Mouse (Mus musculus) cerebellum, adult 2 months (tissue): ENCODE measurements around the gene Apobec3. TPM values are rescaled to one million over a fixed set of nuclear protein-coding genes. Genes with fewer than 3 reads are reported as not detected.
A peak's percentile ranks its signal among the peaks of the same experiment; 100 is the strongest.
"Not testable (repeated sequence)": the region's sequence is repeated elsewhere in the genome, so short reads cannot be mapped to it uniquely, and the experiment has no call there.

Experiments
- DNase-seq, 2 experiments: peaks; one replicate each; pipeline ENCODE4 v3.0.0; 2021
- H3K27ac ChIP-seq: fragments of 200-500 bp; 2 replicates; pipeline ENCODE4 v1.5.1; 2012; ENCODE audit warnings: low read length, control low read depth, inconsistent platforms; ENCODE audit not compliant: insufficient read depth
- H3K27me3 ChIP-seq: fragments of 200-500 bp; 2 replicates; pipeline ENCODE4 v1.6.1; 2012; ENCODE audit warnings: inconsistent platforms, mild to moderate bottlenecking, low read length, moderate library complexity; ENCODE audit not compliant: control insufficient read depth, insufficient read depth
- H3K4me1 ChIP-seq: fragments of 200-500 bp; 2 replicates; pipeline ENCODE4 v1.6.1; 2011; ENCODE audit warnings: low read length; ENCODE audit not compliant: control insufficient read depth, insufficient read depth
- H3K4me3 ChIP-seq: fragments of 200-500 bp; replicated peaks from 2 replicates; pipeline ENCODE3; 2011; ENCODE audit warnings: mild to moderate bottlenecking, low read depth, low read length, control low read depth; ENCODE audit not compliant: insufficient read depth
- CTCF ChIP-seq: fragments of 200-500 bp; IDR thresholded peaks from 2 replicates; pipeline ENCODE4 v1.5.1; 2011; ENCODE audit warnings: low read depth, mild to moderate bottlenecking, control low read depth, low read length, moderate library complexity, borderline replicate concordance; ENCODE audit not compliant: insufficient read depth
- POLR2A ChIP-seq: fragments of 200-500 bp; IDR thresholded peaks from 2 replicates; pipeline ENCODE4 v1.6.1; 2011; ENCODE audit warnings: low read length, control low read depth, borderline replicate concordance; ENCODE audit not compliant: insufficient read depth
- WGBS: fragments of 180-500 bp; shearing (Covaris S2); methylation state at CpG from one replicate; pipeline ENCODE4 v1.1.7; 2018; 5-methylcytosine and 5-hydroxymethylcytosine counted together
- polyA plus RNA-seq: library from polyadenylated mRNA; depleted of rRNA; stranded (reverse); fragments of >200 nt; gene quantifications from 2 replicates; pipeline ENCODE4 v1.2.3, GENCODE M21; 2012

Gene Apobec3
- polyA plus RNA-seq, 1 experiment: 3.6 TPM

GRCm38 (mm10) chr15:79906855-79907254, 15.4 kb downstream of the Apobec3 start:
- WGBS: 69% methylated on average over 14 of the region's 14 CpGs
- no peaks in the 10 kb centered on the region for H3K27me3 ChIP-seq
- no peak overlapping the region for H3K4me3 ChIP-seq
- DNase-seq: no peak
- no peaks in the 10 kb centered on the region for H3K4me1 ChIP-seq
- TF ChIP-seq CTCF (no peak), POLR2A (no peak)
- no peak overlapping the region for H3K27ac ChIP-seq

- H3K27me3 ChIP-seq, DNase-seq, H3K4me1 ChIP-seq, H3K27ac ChIP-seq, H3K4me3 ChIP-seq: not testable (repeated sequence)
- 86% methylated on average over 3 of the region's 3 CpGs for WGBS
These were observed 17.5 kb downstream of the Apobec3 start for GRCm38 (mm10) chr15:79909006-79909405.

- H3K4me1 ChIP-seq: peaks cover 14% of the 10 kb centered on the region
- not testable (repeated sequence) for H3K4me3 ChIP-seq, H3K27me3 ChIP-seq, H3K27ac ChIP-seq, DNase-seq
- 89% methylated on average over 1 of the region's 1 CpGs for WGBS
These were observed 19.4 kb downstream of the Apobec3 start for GRCm38 (mm10) chr15:79910812-79911211.

- no peak overlapping the region for H3K4me3 ChIP-seq
- no peak for DNase-seq
- WGBS: 72% methylated on average over 8 of the region's 8 CpGs
- no peak for TF ChIP-seq POLR2A
- TF ChIP-seq CTCF: no peak
- no peak overlapping the region for H3K27ac ChIP-seq
- peaks cover 14% of the 10 kb centered on the region for H3K4me1 ChIP-seq
- no peaks in the 10 kb centered on the region for H3K27me3 ChIP-seq
These were observed 19.9 kb downstream of the Apobec3 start for GRCm38 (mm10) chr15:79911339-79911738.

GRCm38 (mm10) chr15:79913761-79914346, 22.4 kb downstream of the Apobec3 start:
- TF ChIP-seq CTCF (no peak), POLR2A (no peak)
- DNase-seq: no peak
- Histone ChIP-seq H3K4me1 (peaks cover 14% of the 10 kb centered on the region), H3K27ac (no peak overlapping the region), H3K4me3 (no peak overlapping the region), H3K27me3 (no peaks in the 10 kb centered on the region)
- 82% methylated on average over 6 of the region's 6 CpGs for WGBS

GRCm38 (mm10) chr15:79914357-79914756, 22.9 kb downstream of the Apobec3 start:
- WGBS: 22% methylated on average over 3 of the region's 3 CpGs
- H3K27ac ChIP-seq: peak overlapping the region; percentile 26; the same call in 1 of the 2 replicates
- DNase-seq: peak; percentile 52 to 54
- H3K4me3 ChIP-seq: no peak overlapping the region
- 0 out of 2 replicates have a peak, but pooled peaks have one; percentile 12 for TF ChIP-seq CTCF
- no peak for TF ChIP-seq POLR2A
- H3K4me1 ChIP-seq: peaks cover 14% of the 10 kb centered on the region
- H3K27me3 ChIP-seq: no peaks in the 10 kb centered on the region

GRCm38 (mm10) chr15:79916150-79916549, 24.7 kb downstream of the Apobec3 start:
- no peak for TF ChIP-seq CTCF
- TF ChIP-seq POLR2A: no peak
- DNase-seq: no peak
- 69% methylated on average over 5 of the region's 5 CpGs for WGBS
- no peak overlapping the region for H3K27ac ChIP-seq
- H3K4me1 ChIP-seq: peaks cover 14% of the 10 kb centered on the region
- H3K27me3 ChIP-seq: no peaks in the 10 kb centered on the region
- H3K4me3 ChIP-seq: no peak overlapping the region

- Histone ChIP-seq H3K4me3 (no peak overlapping the region), H3K4me1 (peaks cover 14% of the 10 kb centered on the region), H3K27ac (no peak overlapping the region), H3K27me3 (no peaks in the 10 kb centered on the region)
- DNase-seq: no peak
- 94% methylated on average over 14 of the region's 14 CpGs for WGBS
- TF ChIP-seq CTCF (no peak), POLR2A (no peak)
These were observed 25.8 kb downstream of the Apobec3 start for GRCm38 (mm10) chr15:79917111-79917720.
